Mouse (Mus musculus) embryonic facial prominence, embryonic 14.5 days (tissue): ENCODE measurements at regions not wholly inside any gene's neighbourhood (a gene's known extent, or its start where the extent isn't known, plus 50 kb on each side); places are given as distances from the start of the nearest gene placed in this dataset.

Source experiments
- ATAC-seq: fragments of 200-750 bp; cut with Nextera tagmentation; 2 replicates; pipeline ENCODE4 v1.8.0; 2017; ENCODE audit warnings: low read depth, moderate number of reproducible peaks, moderate TSS enrichment
- DNase-seq: peaks from one replicate; pipeline ENCODE4 v3.0.0-alpha.2; 2015; ENCODE audit warnings: low spot score
- H3K27ac ChIP-seq: fragments of 300-500 bp; sonication (generic); replicated peaks from 2 replicates; pipeline ENCODE4 v1.5.1; 2014; ENCODE audit warnings: low read depth, mild to moderate bottlenecking, low read length, moderate library complexity
- H3K27me3 ChIP-seq: fragments of 300-500 bp; sonication (generic); replicated peaks from 2 replicates; pipeline ENCODE4 v1.6.1; 2014; ENCODE audit warnings: low read length; ENCODE audit not compliant: control insufficient read depth, insufficient read depth
- H3K36me3 ChIP-seq: fragments of 300-500 bp; sonication (generic); 2 replicates; pipeline ENCODE4 v1.6.1; 2014; ENCODE audit warnings: low read length, mixed read lengths; ENCODE audit not compliant: control insufficient read depth, insufficient read depth
- H3K4me1 ChIP-seq: fragments of 300-500 bp; sonication (generic); 2 replicates; pipeline ENCODE4 v1.6.1; 2014; ENCODE audit warnings: antibody characterized with exemption, low read length; ENCODE audit not compliant: control insufficient read depth, insufficient read depth
- H3K4me2 ChIP-seq: fragments of 300-500 bp; sonication (generic); 2 replicates; pipeline ENCODE4 v1.6.1; 2014; ENCODE audit warnings: low read depth, mild to moderate bottlenecking, low read length, moderate library complexity, mixed read lengths
- H3K4me3 ChIP-seq: fragments of 300-500 bp; sonication (generic); 2 replicates; pipeline ENCODE4 v1.5.1; 2014; ENCODE audit warnings: low read depth, mild to moderate bottlenecking, low read length
- H3K9ac ChIP-seq: fragments of 300-500 bp; sonication (generic); 2 replicates; pipeline ENCODE4 v1.6.1; 2014; ENCODE audit warnings: low read depth, mild to moderate bottlenecking, low read length, moderate library complexity, mixed read lengths
- H3K9me3 ChIP-seq: fragments of 300-500 bp; sonication (generic); 2 replicates; pipeline ENCODE4 v1.6.1; 2016; ENCODE audit warnings: low read length; ENCODE audit not compliant: control insufficient read depth
- WGBS: fragments of 180-500 bp; shearing (Covaris S2); extraction: QIAGEN DNeasy Blood & Tissue Kit; methylation state at CpG from one replicate; pipeline ENCODE4 v1.1.7; 2014; 5-methylcytosine and 5-hydroxymethylcytosine counted together

GRCm38 (mm10) chr4:9003891-9004290 is 765.0 kb upstream of the Car8 start:
- ATAC-seq, result no peak
- 80% methylated on average over 1 of the region's 1 CpGs for WGBS

GRCm38 (mm10) chr4:9002380-9002779 is 763.5 kb upstream of the Car8 start:
- ATAC-seq (no peak), DNase-seq (no peak)
- Histone ChIP-seq H3K9me3 (no peaks in the 10 kb centered on the region), H3K27ac (no peak overlapping the region), H3K4me2 (no peak overlapping the region), H3K4me3 (no peak overlapping the region), H3K27me3 (no peaks in the 10 kb centered on the region), H3K36me3 (no peaks in the 10 kb centered on the region), H3K4me1 (no peaks in the 10 kb centered on the region), H3K9ac (no peak overlapping the region)
- WGBS, result 69% methylated on average over 6 of the region's 6 CpGs

More at GRCm38 (mm10) chr4:9003891-9004290, 765.0 kb upstream of the Car8 start:
- Histone ChIP-seq H3K27me3 (no peaks in the 10 kb centered on the region), H3K36me3 (no peaks in the 10 kb centered on the region), H3K9ac (no peak overlapping the region), H3K27ac (no peak overlapping the region), H3K4me1 (no peaks in the 10 kb centered on the region), H3K9me3 (no peaks in the 10 kb centered on the region), H3K4me3 (no peak overlapping the region), H3K4me2 (no peak overlapping the region)
- no peak for DNase-seq

- WGBS, result 82% methylated on average over 4 of the region's 4 CpGs
- Histone ChIP-seq H3K4me2 (no peak overlapping the region), H3K4me3 (no peak overlapping the region), H3K9ac (no peak overlapping the region), H3K36me3 (no peaks in the 10 kb centered on the region), H3K27ac (no peak overlapping the region), H3K9me3 (no peaks in the 10 kb centered on the region), H3K4me1 (no peaks in the 10 kb centered on the region), H3K27me3 (no peaks in the 10 kb centered on the region)
- DNase-seq (no peak), ATAC-seq (no peak)
These were observed 759.8 kb upstream of the Car8 start for GRCm38 (mm10) chr4:8998606-8999005.

- DNase-seq, result no peak
- Histone ChIP-seq H3K36me3 (no peaks in the 10 kb centered on the region), H3K4me2 (no peak overlapping the region), H3K27me3 (no peaks in the 10 kb centered on the region; the same call in 1 of the 2 replicates), H3K9me3 (no peaks in the 10 kb centered on the region), H3K9ac (no peak overlapping the region), H3K4me3 (no peak overlapping the region), H3K4me1 (peaks cover 7% of the 10 kb centered on the region; the same call in 1 of the 2 replicates), H3K27ac (no peak overlapping the region)
- WGBS, result 65% methylated on average over 1 of the region's 1 CpGs
- ATAC-seq, result no peak
These were observed 753.3 kb upstream of the Car8 start for GRCm38 (mm10) chr4:8992171-8992570.

GRCm38 (mm10) chr4:8990551-8990950 is 751.7 kb upstream of the Car8 start:
- H3K4me3 ChIP-seq, result no peak overlapping the region
- H3K4me2 ChIP-seq, result no peak overlapping the region
- H3K36me3 ChIP-seq, result no peaks in the 10 kb centered on the region
- whole genome bisulfite sequencing, result 89% methylated on average over 5 of the region's 5 CpGs
- no peaks in the 10 kb centered on the region; the same call in 1 of the 2 replicates for H3K27me3 ChIP-seq
- no peak overlapping the region for H3K27ac ChIP-seq
- ATAC-seq, result no peak
- H3K9ac ChIP-seq, result no peak overlapping the region
- DNase-seq, result no peak
- H3K9me3 ChIP-seq, result no peaks in the 10 kb centered on the region
- H3K4me1 ChIP-seq, result peaks cover 11% of the 10 kb centered on the region; the same call in 1 of the 2 replicates

- Histone ChIP-seq H3K9me3 (no peaks in the 10 kb centered on the region), H3K4me2 (no peak overlapping the region), H3K36me3 (no peaks in the 10 kb centered on the region), H3K4me1 (peaks cover 11% of the 10 kb centered on the region; the same call in 1 of the 2 replicates), H3K9ac (no peak overlapping the region), H3K4me3 (no peak overlapping the region), H3K27me3 (no peaks in the 10 kb centered on the region; the same call in 1 of the 2 replicates), H3K27ac (no peak overlapping the region)
- ATAC-seq (no peak), DNase-seq (no peak)
- WGBS, result 79% methylated on average over 6 of the region's 6 CpGs
These were observed 750.8 kb upstream of the Car8 start for GRCm38 (mm10) chr4:8989614-8990013.

GRCm38 (mm10) chr4:8989110-8989509 is 750.3 kb upstream of the Car8 start:
- Histone ChIP-seq H3K27me3 (no peaks in the 10 kb centered on the region; the same call in 1 of the 2 replicates), H3K4me3 (no peak overlapping the region), H3K4me2 (no peak overlapping the region), H3K4me1 (peaks cover 11% of the 10 kb centered on the region; the same call in 1 of the 2 replicates), H3K27ac (no peak overlapping the region), H3K9ac (no peak overlapping the region), H3K36me3 (no peaks in the 10 kb centered on the region), H3K9me3 (no peaks in the 10 kb centered on the region)
- ATAC-seq, result no peak
- 87% methylated on average over 4 of the region's 4 CpGs for WGBS
- DNase-seq, result no peak

- Histone ChIP-seq H3K4me1 (peaks cover 11% of the 10 kb centered on the region; the same call in 1 of the 2 replicates), H3K27ac (no peak overlapping the region), H3K4me2 (no peak overlapping the region), H3K9me3 (no peaks in the 10 kb centered on the region), H3K36me3 (no peaks in the 10 kb centered on the region), H3K4me3 (no peak overlapping the region), H3K9ac (no peak overlapping the region), H3K27me3 (no peaks in the 10 kb centered on the region; the same call in 1 of the 2 replicates)
- 44% methylated on average over 8 of the region's 8 CpGs for WGBS
- ATAC-seq (no peak), DNase-seq (no peak)
These were observed 749.5 kb upstream of the Car8 start for GRCm38 (mm10) chr4:8988345-8988733.

- DNase-seq, result no peak
- H3K4me1 ChIP-seq, result peaks cover 11% of the 10 kb centered on the region; the same call in 1 of the 2 replicates
- H3K4me2 ChIP-seq, result no peak overlapping the region
- 42% methylated on average over 10 of the region's 10 CpGs for WGBS
- no peaks in the 10 kb centered on the region; the same call in 1 of the 2 replicates for H3K27me3 ChIP-seq
- no peak overlapping the region for H3K9ac ChIP-seq
- H3K36me3 ChIP-seq, result no peaks in the 10 kb centered on the region
- no peak overlapping the region for H3K4me3 ChIP-seq
- no peaks in the 10 kb centered on the region for H3K9me3 ChIP-seq
- no peak overlapping the region for H3K27ac ChIP-seq
- no peak for ATAC-seq
These were observed 748.9 kb upstream of the Car8 start for GRCm38 (mm10) chr4:8987544-8988344.
